Mouse (Mus musculus): ENCODE data around the gene Csad.

DNA sequence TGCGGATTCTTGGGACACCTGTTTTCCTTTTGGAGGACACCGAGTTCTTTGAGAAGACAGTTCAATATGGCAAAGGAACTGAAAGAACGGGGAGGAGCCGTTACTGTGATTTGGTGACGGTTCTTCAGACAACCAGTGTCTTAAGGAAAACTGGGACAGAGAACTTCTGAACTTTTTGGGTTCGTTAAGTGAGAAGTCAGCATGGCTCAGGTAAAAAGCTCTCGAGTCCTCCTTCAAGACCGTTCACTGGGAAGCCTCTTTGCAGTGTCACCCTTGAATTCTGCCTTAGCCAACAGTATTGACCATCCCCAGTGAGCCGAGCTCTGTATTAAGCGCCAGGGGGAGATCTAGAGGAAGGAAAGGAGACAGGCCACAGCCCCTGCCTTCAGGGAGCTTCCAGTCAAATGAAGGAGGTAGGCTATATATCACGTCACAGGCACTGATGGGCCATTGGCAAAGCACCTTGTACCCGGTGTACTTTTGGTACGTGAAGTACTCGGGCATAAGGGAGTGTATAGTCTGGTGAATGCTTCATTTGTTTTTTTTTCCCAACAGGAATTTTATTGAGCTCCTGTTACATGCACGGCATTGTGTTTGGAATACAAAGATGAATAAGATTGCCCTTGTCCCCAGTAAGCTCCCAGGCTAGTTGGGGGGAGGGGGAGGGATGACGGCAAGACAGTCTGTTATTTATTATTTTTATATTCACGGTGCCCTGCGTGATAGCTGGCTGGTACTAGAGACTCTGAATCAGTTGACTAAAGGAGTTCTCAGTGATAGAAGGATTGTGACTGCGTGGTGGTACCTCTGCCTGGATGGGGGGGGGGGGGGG, at the start of gene Csad:
- TF ChIP-seq POLR2A (IDR thresholded peaks at IDR 0.05; ENCODE audit: low read depth, low read length) (no peak), CTCF (IDR thresholded peaks at IDR 0.05; ENCODE audit: borderline replicate concordance, insufficient read depth, low read length) (no peak)
